Mouse (Mus musculus): Measurements from ENCODE around the gene Gm49384.

- TF ChIP-seq CTCF (IDR thresholded peaks at IDR 0.05; ENCODE audit: control insufficient read depth, insufficient read depth, insufficient read length): no peak
- no peak for TF ChIP-seq CEBPB (IDR thresholded peaks at IDR 0.05; ENCODE audit: low read depth)
- TF ChIP-seq MAX (IDR thresholded peaks at IDR 0.05): no peak
- no peak for TF ChIP-seq USF1 (IDR thresholded peaks at IDR 0.05; ENCODE audit: low read depth)
Measured at GRCm38 (mm10) chr12:69207396-69207795, 3.3 kb upstream of the Gm49384 start.

Data from C2C12 (cell line).